Mouse (Mus musculus) thymus, postnatal 25 days (tissue): ENCODE results near the gene Ntan1.
A peak's percentile ranks its signal among the peaks of the same experiment; 100 is the strongest.
"Not testable (repeated sequence)": the region's sequence is repeated elsewhere in the genome, so short reads cannot be mapped to it uniquely, and the experiment has no call there.

Source experiments
- DNase-seq: peaks from one replicate; pipeline ENCODE4 v3.0.0; 2022

The Ntan1 gene

DNA sequence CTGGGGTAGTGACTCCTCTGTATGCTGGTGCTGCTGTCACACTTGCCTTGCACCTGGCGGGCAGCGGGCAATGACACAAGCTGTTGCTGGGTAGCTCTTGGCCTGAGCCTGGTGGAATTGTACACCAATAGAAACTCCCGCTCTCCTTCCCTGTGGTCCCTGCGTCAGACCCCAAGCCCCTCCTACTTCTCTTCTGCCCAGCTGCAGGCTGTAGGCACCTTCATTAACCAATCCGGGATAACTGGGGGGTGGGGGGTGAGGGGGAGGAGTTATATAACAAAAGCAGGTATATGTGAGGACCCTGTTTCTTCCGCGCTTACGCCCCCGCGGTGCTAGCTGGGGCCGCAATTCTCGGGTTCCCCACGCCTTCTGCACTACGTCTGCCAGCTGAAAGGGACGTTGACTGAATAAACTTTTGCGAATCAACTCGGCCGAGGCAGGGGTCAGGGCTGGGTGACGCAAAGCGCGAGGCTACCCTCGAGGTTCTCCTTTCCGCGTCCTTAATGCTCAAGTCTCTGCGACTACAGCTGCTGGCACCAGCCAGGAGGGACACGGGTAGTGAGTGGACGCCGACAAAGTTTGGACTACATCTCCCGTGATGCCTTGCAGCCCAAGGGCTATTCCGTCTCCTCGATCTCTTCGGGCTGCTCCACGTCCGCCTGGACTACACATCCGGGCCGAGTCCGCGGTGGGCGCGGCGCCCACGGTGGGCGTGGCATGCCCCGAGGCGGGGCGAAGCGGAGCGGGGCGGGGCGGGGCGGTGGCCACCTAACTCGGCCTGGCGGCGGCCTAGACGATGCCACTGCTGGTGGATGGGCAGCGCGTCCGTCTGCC lies at the start of gene Ntan1:
Gene Ntan1, plus strand, starts transcription at position 286 of the 834 bp plus-strand sequence.
- peak; percentile 94 for DNase-seq

DNA sequence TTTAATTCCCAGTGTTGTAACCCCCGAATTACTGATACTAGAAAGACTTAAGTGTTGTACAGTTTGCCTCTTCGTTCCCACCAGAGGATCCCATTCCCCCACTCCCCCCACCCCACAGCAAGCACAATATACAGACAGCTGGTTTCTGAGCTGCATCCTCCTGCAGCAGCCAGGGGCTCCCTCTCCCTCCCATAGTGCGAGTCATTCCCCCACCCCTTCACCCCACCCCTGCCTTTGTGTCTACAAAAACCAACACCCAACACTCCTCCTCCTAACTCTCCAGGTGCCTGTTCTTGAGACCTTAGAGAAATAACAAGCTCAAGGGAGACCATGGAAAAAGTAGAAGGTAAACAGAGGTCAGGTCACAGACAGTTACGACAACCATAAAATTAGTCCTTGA lies 47.0 kb upstream of the Ntan1 start:
- not testable (repeated sequence) for DNase-seq

- DNase-seq, result not testable (repeated sequence)
Observed at GRCm38 (mm10) chr16:13772051-13772450, 46.6 kb upstream of the Ntan1 start.

- not testable (repeated sequence) for DNase-seq
Observed at GRCm38 (mm10) chr16:13774011-13774410, 44.6 kb upstream of the Ntan1 start.

- DNase-seq, result not testable (repeated sequence)
Observed at GRCm38 (mm10) chr16:13774651-13775050, 44.0 kb upstream of the Ntan1 start.

GRCm38 (mm10) chr16:13780353-13781036 lies 38.1 kb upstream of the Ntan1 start, which contains the start of gene Rrn3:
Gene Rrn3, plus strand, starts transcription at chr16:13780708.
- peak; percentile 85 for DNase-seq

DNA sequence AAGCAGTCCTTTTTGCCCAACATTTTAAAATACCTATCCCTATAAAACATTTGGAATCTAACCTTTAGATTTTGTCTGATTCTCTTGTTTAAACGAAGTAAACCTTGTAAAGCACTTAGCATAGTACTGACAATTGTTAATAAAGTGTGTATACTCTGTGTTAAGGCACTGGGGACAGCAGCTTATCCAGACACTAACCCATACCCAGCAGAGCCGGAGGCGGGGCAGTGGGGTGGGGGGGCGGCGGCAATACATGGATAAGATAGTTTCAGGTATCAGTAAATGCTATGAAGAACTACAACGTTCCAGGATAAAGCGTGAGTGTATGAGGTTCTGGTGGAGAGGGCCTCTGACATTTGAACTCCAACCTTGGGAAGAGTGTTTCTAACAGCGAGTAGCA lies 37.4 kb upstream of the Ntan1 start:
- DNase-seq, result no peak

- no peak for DNase-seq
Observed at GRCm38 (mm10) chr16:13785932-13786331, 32.7 kb upstream of the Ntan1 start.

GRCm38 (mm10) chr16:13793441-13793840 lies 25.2 kb upstream of the Ntan1 start:
- DNase-seq, result not testable (repeated sequence)

DNA sequence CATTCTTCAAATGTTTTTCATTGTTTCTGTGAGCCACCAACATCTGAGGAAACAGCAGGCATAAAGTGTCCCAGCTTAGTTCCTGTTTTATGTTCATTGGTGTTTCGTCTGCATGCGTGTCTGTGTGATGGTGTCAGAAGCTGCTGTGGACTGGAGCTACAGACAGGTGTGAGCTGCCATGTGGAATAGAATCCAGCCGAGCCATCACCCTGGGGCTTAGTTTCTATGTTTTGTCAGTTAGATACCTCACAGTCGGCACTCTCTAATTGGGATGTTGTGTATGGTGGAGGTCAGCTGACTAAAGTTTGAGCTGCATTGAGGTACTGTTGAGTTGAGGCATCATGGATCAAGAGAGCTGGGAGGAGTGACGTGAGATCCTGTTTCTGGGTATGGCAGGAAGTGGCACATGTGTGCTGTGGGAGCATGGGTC lies 21.9 kb upstream of the Ntan1 start:
- DNase-seq, result peak; percentile 3

DNA sequence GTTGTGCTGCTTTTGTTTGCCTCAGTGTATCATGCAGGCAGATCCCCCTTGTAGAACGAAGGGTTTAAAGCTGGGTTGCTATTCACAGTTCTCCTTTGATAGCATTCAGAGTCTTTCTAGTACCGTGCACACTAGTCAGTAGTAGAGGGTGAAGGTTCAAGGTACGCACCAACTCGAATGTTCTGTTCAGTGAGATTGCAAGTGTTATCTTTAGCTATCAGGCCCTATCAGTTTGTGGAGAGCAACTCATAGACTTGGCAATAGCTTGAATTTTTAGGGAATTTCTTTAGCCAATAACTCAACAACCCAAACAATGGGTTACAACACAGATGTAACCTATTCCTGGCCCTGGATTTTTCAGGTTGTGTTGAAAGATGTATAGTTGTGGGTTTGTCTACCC lies 17.4 kb upstream of the Ntan1 start:
- DNase-seq, result no peak

- no peak for DNase-seq
Observed at GRCm38 (mm10) chr16:13804666-13805065, 14.0 kb upstream of the Ntan1 start.

GRCm38 (mm10) chr16:13807616-13808015 lies 11.0 kb upstream of the Ntan1 start:
- no peak for DNase-seq

- no peak for DNase-seq
Observed at GRCm38 (mm10) chr16:13808410-13808809, 10.2 kb upstream of the Ntan1 start.

DNA sequence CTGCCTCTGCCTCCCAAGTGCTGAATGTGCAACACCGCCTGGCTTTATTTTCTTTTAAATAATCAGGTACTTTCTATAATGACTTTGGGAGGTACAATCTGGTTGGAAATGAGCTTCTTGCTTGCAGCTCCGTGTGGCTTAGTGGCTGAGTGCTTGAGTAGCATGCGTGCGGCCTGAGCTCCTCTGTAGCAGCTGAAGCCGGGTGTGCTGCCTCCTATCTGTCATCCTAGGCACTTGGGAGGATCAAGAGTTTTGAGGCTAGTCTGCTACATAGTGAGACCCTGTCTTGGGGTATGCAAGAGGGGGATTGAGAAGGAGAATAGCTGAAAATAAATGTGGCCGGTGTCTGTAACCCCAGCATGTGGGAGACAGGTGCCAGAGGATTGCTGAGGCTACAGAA lies 6.5 kb upstream of the Ntan1 start:
- DNase-seq, result no peak

GRCm38 (mm10) chr16:13813200-13813599 lies 5.4 kb upstream of the Ntan1 start:
- DNase-seq, result no peak

- DNase-seq, result no peak
Observed at GRCm38 (mm10) chr16:13819394-13819743, 724 bp downstream of the Ntan1 start.

GRCm38 (mm10) chr16:13819806-13820500 lies 1.3 kb downstream of the Ntan1 start:
- DNase-seq, result peak; percentile 11

DNA sequence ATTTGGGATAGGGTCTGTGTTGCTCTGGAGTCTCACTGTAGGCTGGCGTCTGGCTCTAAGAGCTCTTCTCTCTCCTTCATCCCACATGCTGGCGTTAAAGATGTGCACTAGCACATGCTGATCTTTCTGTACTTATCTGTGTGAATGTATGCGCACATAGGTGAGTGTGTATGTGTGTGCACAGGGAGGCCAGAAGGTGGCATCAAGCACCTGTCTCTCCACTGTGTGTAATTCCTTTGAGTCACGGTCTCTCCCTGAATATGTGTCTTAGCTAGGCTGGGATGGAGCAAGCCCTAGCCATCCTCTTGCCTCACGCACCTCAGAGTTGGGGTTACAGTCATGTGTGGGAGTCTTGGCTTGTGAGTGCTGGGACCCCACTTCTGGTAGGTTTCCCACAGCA lies 2.1 kb downstream of the Ntan1 start:
- no peak for DNase-seq

GRCm38 (mm10) chr16:13825781-13826490 lies 7.3 kb downstream of the Ntan1 start:
- no peak for DNase-seq

DNA sequence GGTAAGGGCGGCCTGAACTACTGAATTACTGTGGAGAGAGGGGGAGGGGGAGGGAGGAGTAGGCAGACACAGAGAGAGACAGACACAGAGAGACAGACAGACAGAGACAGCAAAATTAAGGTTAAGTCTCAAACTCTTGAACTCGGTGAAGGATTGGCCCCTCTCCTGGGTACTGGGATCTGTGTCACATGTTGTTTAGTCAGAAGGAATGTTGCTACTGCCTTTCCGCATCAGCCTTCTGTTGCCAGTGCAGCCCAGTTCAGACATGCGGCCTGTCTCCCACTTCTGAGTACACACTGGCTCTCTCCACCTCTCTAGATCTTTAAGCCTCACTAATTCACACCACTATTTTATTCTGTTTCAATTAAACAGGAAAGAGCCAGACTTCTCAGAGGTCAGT lies 7.9 kb downstream of the Ntan1 start:
- DNase-seq, result no peak

- peak; percentile 9 for DNase-seq
Observed at GRCm38 (mm10) chr16:13830444-13830843, 11.8 kb downstream of the Ntan1 start.

DNA sequence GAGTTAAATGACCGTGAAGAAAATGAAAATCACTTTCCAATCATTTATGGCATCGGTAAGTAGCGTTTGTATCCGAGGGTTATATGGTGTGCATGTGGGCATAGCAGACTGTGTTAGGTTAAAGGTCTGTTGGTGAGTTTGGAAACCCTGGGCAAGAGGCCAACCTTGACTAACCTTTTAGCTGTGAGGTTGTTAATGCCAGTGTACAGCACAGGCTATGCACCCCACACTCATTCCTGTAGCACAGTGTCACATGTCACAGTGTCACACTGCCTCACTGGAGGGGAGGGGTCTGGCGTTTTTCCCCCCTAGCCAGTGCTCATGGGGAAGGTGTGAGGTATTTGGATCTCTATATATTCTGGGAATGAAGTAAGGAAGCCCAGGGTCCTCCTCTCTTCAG lies 13.0 kb downstream of the Ntan1 start:
- DNase-seq, result no peak
